Mouse (Mus musculus) liver, embryonic 14.5 days (tissue): ENCODE data around the gene Rab25. TPM values are rescaled to one million over a fixed set of nuclear protein-coding genes. Genes with fewer than 3 reads are reported as not detected.

Experiments used
- ATAC-seq: fragments of 200-750 bp; cut with Nextera tagmentation; 2 replicates; pipeline ENCODE4 v1.8.0; 2017; ENCODE audit warnings: moderate number of reproducible peaks, mild to moderate bottlenecking, moderate library complexity; ENCODE audit not compliant: insufficient read depth
- DNase-seq, 3 experiments: peaks; one replicate each; pipeline ENCODE4 v3.0.0-alpha.2; 2012 to 2013; ENCODE audit warnings: low read depth in 3 of 3, low spot score in 3 of 3
- H3K27ac ChIP-seq: fragments of 300-500 bp; sonication (generic); 2 replicates; pipeline ENCODE4 v1.5.1; 2014; ENCODE audit warnings: moderate library complexity, mild to moderate bottlenecking, control low read depth, inconsistent platforms
- H3K27me3 ChIP-seq: fragments of 300-500 bp; sonication (generic); 2 replicates; pipeline ENCODE4 v1.6.1; 2014; ENCODE audit warnings: mild to moderate bottlenecking, low read length, moderate library complexity; ENCODE audit not compliant: control insufficient read depth, insufficient read depth
- H3K36me3 ChIP-seq: fragments of 300-500 bp; sonication (generic); replicated peaks from 2 replicates; pipeline ENCODE4 v1.6.1; 2014; ENCODE audit warnings: low read depth; ENCODE audit not compliant: control insufficient read depth, insufficient read depth
- H3K4me1 ChIP-seq, 2 experiments: fragments of 200-500 bp in 1 of 2; fragments of 300-500 bp in 1 of 2; sonication (generic) in 1 of 2; replicated peaks; 2 replicates each; pipeline ENCODE4 v1.6.1; 2012 to 2014; ENCODE audit warnings: antibody characterized with exemption in 1 of 2, inconsistent platforms in 1 of 2, low read length in 1 of 2; ENCODE audit not compliant: control insufficient read depth in 2 of 2, insufficient read depth in 2 of 2
- H3K4me2 ChIP-seq: fragments of 300-500 bp; sonication (generic); 2 replicates; pipeline ENCODE4 v1.6.1; 2014; ENCODE audit warnings: low read depth, mild to moderate bottlenecking, control low read depth, moderate library complexity
- H3K4me3 ChIP-seq, 2 experiments: fragments of 200-500 bp in 1 of 2; fragments of 300-500 bp in 1 of 2; sonication (generic) in 1 of 2; 2 replicates each; pipeline ENCODE4 v1.5.1; 2012 to 2014; ENCODE audit warnings: low read depth in 2 of 2, low read length in 2 of 2, mild to moderate bottlenecking in 2 of 2, control low read depth in 1 of 2, inconsistent platforms in 1 of 2, moderate library complexity in 1 of 2; ENCODE audit not compliant: insufficient read depth in 1 of 2
- H3K9ac ChIP-seq: fragments of 300-500 bp; sonication (generic); replicated peaks from 2 replicates; pipeline ENCODE4 v1.6.1; 2014; ENCODE audit warnings: mild to moderate bottlenecking, control low read depth, moderate library complexity
- H3K9me3 ChIP-seq: fragments of 300-500 bp; sonication (generic); 2 replicates; pipeline ENCODE4 v1.6.1; 2016; ENCODE audit warnings: low read length, mixed read lengths; ENCODE audit not compliant: control insufficient read depth
- CTCF ChIP-seq: IDR thresholded peaks from 2 replicates; pipeline ENCODE4 v1.5.1; 2016; ENCODE audit warnings: antibody characterized with exemption, low read depth, control low read depth
- EP300 ChIP-seq: IDR thresholded peaks from 2 replicates; pipeline ENCODE4 v1.6.1; 2016; ENCODE audit warnings: antibody characterized with exemption, low read depth
- WGBS: fragments of 180-500 bp; shearing (Covaris S2); extraction: QIAGEN DNeasy Blood & Tissue Kit; methylation state at CpG from one replicate; pipeline ENCODE4 v1.1.7; 2014; ENCODE audit not compliant: insufficient replicate concordance; 5-methylcytosine and 5-hydroxymethylcytosine counted together
- polyA plus RNA-seq, 2 experiments: library from polyadenylated mRNA; depleted of rRNA in 1 of 2; stranded (reverse) in 1 of 2; unstranded in 1 of 2; fragments of >200 nt; fragmentation: Nextera tagmentation in 1 of 2; extraction: Ambion mirVana in 1 of 2; gene quantifications; 2 replicates each; pipeline versions ENCODE4 v1.2.1 to v1.2.3; 2012 to 2014

Gene Rab25
- polyA plus RNA-seq, 2 experiments = 0.25 to 0.52 TPM

GRCm38 (mm10) chr3:88539397-88539796 lies 8.7 kb downstream of the Rab25 start:
- WGBS = 39% methylated on average over 3 of the region's 3 CpGs
- Histone ChIP-seq H3K4me1 (peaks cover 5 to 15% of the 10 kb centered on the region in 2 experiments), H3K27me3 (no peaks in the 10 kb centered on the region), H3K4me2 (no peak overlapping the region), H3K36me3 (no peaks in the 10 kb centered on the region), H3K9me3 (no peaks in the 10 kb centered on the region), H3K9ac (no peak overlapping the region), H3K27ac (no peak overlapping the region), H3K4me3 (no peak overlapping the region)
- DNase-seq = no peak
- TF ChIP-seq EP300 (no peak), CTCF (no peak)
- ATAC-seq = no peak

GRCm38 (mm10) chr3:88538271-88539145 lies 9.6 kb downstream of the Rab25 start:
- Histone ChIP-seq H3K4me3 (no peak overlapping the region), H3K9me3 (no peaks in the 10 kb centered on the region), H3K27ac (no peak overlapping the region), H3K9ac (no peak overlapping the region), H3K27me3 (no peaks in the 10 kb centered on the region; the same call in 1 of the 2 replicates), H3K4me1 (peaks cover 5 to 9% of the 10 kb centered on the region in 2 experiments), H3K36me3 (no peaks in the 10 kb centered on the region), H3K4me2 (no peak overlapping the region)
- no peak for DNase-seq
- no peak for ATAC-seq
- 67% methylated on average over 9 of the region's 9 CpGs for WGBS
- TF ChIP-seq EP300 (no peak), CTCF (no peak)

- Histone ChIP-seq H3K27ac (no peak overlapping the region), H3K9ac (no peak overlapping the region; the same call in 1 of the 2 replicates), H3K4me2 (peak overlapping the region; percentile 91), H3K27me3 (peaks cover 6% of the 10 kb centered on the region), H3K4me1 (peaks cover 5 to 9% of the 10 kb centered on the region in 2 experiments), H3K9me3 (no peaks in the 10 kb centered on the region), H3K4me3 (peak overlapping the region in 1 of 2 experiments; percentile 64; a peak in 2 of 4 replicates), H3K36me3 (no peaks in the 10 kb centered on the region)
- TF ChIP-seq EP300 (no peak), CTCF (no peak)
- 61% methylated on average over 6 of the region's 6 CpGs for WGBS
- no peak for ATAC-seq
- no peak for DNase-seq
Measured at GRCm38 (mm10) chr3:88537146-88537545, 11.0 kb downstream of the Rab25 start.

DNA sequence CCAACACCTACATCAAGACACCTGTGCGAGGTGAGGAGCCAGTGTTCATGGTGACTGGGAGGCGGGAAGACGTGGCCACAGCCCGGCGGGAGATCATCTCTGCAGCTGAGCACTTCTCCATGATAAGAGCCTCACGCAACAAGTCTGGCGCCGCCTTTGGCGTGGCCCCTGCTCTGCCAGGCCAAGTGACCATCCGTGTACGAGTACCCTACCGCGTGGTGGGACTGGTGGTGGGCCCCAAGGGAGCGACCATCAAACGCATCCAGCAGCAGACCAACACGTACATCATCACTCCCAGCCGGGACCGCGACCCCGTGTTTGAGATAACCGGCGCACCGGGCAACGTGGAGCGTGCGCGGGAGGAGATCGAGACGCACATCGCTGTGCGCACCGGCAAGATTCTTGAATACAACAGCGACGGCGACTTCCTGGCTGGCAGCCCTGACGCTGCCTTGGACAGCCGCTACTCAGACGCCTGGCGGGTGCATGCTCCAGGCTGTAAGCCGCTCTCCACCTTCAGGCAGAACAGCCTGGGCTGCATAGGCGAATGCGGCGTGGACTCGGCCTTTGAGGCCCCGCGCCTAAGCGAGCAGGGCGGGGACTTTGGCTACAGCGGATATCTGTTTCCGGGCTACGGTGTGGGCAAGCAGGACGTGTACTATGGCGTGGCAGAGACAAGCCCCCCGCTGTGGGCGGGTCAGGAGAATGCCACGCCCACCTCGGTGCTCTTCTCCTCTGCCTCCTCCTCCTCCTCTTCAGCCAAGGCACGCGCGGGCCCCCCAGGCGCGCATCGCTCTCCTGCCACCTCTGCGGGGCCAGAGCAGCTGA lies 11.8 kb downstream of the Rab25 start:
- ATAC-seq (peak; percentile 84), DNase-seq (peak; percentile 62 to 70 (median 67))
- Histone ChIP-seq H3K4me2 (peak overlapping the region; percentile 91), H3K4me3 (peak overlapping the region; percentile 61 to 64), H3K27me3 (peaks cover 6% of the 10 kb centered on the region), H3K9ac (peak overlapping the region; percentile 63), H3K27ac (peak overlapping the region; percentile 42; the same call in 1 of the 2 replicates), H3K4me1 (peaks cover 5 to 9% of the 10 kb centered on the region in 2 experiments), H3K36me3 (no peaks in the 10 kb centered on the region), H3K9me3 (no peaks in the 10 kb centered on the region)
- WGBS = 5% methylated on average over 63 of the region's 64 CpGs
- TF ChIP-seq EP300 (no peak), CTCF (no peak; the same call in 1 of the 2 replicates)
